Mouse (Mus musculus) stomach, postnatal 0 days (tissue): ENCODE data around the gene Sept10. TPM values are rescaled to one million over a fixed set of nuclear protein-coding genes. Genes with fewer than 3 reads are reported as not detected.

Source experiments
- ATAC-seq: fragments of 200-750 bp; cut with Nextera tagmentation; 2 replicates; pipeline ENCODE4 v1.8.0; 2017; ENCODE audit not compliant: low FRiP score, low TSS enrichment
- DNase-seq: peaks from one replicate; pipeline ENCODE4 v3.0.0-alpha.2; 2016; ENCODE audit warnings: low spot score
- H3K27ac ChIP-seq: fragments of 300-500 bp; sonication (generic); replicated peaks from 2 replicates; pipeline ENCODE4 v1.5.1; 2014; ENCODE audit warnings: mild to moderate bottlenecking, control low read depth
- H3K27me3 ChIP-seq: fragments of 300-500 bp; sonication (generic); 2 replicates; pipeline ENCODE4 v1.6.1; 2014; ENCODE audit warnings: low read length; ENCODE audit not compliant: control insufficient read depth, insufficient read depth
- H3K36me3 ChIP-seq: fragments of 300-500 bp; sonication (generic); 2 replicates; pipeline ENCODE4 v1.6.1; 2014; ENCODE audit warnings: low read length, mixed read lengths; ENCODE audit not compliant: control insufficient read depth, insufficient read depth
- H3K4me1 ChIP-seq: fragments of 300-500 bp; sonication (generic); replicated peaks from 2 replicates; pipeline ENCODE4 v1.6.1; 2014; ENCODE audit warnings: antibody characterized with exemption; ENCODE audit not compliant: control insufficient read depth, insufficient read depth
- H3K4me2 ChIP-seq: fragments of 300-500 bp; sonication (generic); replicated peaks from 2 replicates; pipeline ENCODE4 v1.6.1; 2014; ENCODE audit warnings: low read depth, mild to moderate bottlenecking, control low read depth, moderate library complexity
- H3K4me3 ChIP-seq: fragments of 300-500 bp; sonication (generic); 2 replicates; pipeline ENCODE4 v1.5.1; 2014; ENCODE audit warnings: low read depth, low read length, control low read depth
- H3K9ac ChIP-seq: fragments of 300-500 bp; sonication (generic); 2 replicates; pipeline ENCODE4 v1.6.1; 2014; ENCODE audit warnings: mild to moderate bottlenecking, low read length, control low read depth, mixed read lengths
- H3K9me3 ChIP-seq: fragments of 300-500 bp; sonication (generic); 2 replicates; pipeline ENCODE4 v1.6.1; 2016; ENCODE audit warnings: low read length; ENCODE audit not compliant: control insufficient read depth
- CTCF ChIP-seq: IDR thresholded peaks from 2 replicates; pipeline ENCODE4 v1.5.1; 2016; ENCODE audit warnings: antibody characterized with exemption, low read depth, mild to moderate bottlenecking, moderate library complexity
- EP300 ChIP-seq: optimal IDR thresholded peaks from 2 replicates; pipeline ENCODE3; 2016; ENCODE audit warnings: antibody characterized with exemption
- WGBS: fragments of 180-500 bp; shearing (Covaris S2); extraction: QIAGEN DNeasy Blood & Tissue Kit; methylation state at CpG from one replicate; pipeline ENCODE4 v1.1.7; 2014; 5-methylcytosine and 5-hydroxymethylcytosine counted together
- polyA plus RNA-seq: library from polyadenylated mRNA; unstranded; fragments of >200 nt; fragmentation: Nextera tagmentation; extraction: Ambion mirVana; gene quantifications from 2 replicates; pipeline ENCODE4 v1.2.1, GENCODE M21; 2015

Gene Sept10
- polyA plus RNA-seq, 1 experiment from 2014 or later, result 25.2 TPM

DNA sequence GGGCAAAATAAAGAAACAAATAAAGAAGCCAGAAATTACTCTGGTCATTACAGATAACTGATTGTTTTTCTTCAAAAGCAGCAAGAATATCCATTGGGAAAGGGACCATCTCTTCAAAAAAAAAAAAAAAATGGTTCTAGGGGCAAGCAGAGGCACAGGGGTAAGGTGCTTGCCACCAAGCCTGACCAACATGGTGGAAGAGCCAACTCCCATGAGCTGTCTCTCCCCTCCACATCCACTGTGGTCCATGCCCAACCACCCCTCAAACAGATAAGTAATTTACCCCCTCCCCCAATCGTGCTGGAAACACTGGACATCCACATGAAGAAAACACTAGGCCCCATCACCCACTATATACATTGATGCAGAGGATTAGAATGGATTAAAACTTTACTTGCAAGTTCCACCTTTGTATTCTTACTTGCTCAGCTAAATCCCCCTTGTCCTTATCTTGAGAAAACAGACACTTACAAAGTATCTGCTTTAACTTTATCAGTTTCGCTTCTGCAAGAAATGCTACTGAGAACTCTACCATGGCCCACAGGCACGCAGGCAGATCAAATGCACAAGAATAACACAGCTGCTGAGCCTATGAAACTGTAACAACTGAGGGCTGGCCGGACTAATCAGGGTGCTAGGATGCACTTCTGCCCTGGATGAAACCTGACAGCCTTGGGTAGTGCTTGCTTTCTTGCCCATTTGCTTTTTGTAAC lies 59.3 kb downstream of the Sept10 start:
- Histone ChIP-seq H3K4me3 (no peak overlapping the region), H3K27ac (no peak overlapping the region), H3K9me3 (no peaks in the 10 kb centered on the region), H3K36me3 (no peaks in the 10 kb centered on the region), H3K4me2 (no peak overlapping the region), H3K4me1 (no peaks in the 10 kb centered on the region), H3K27me3 (no peaks in the 10 kb centered on the region), H3K9ac (no peak overlapping the region)
- DNase-seq (no peak), ATAC-seq (no peak)
- TF ChIP-seq CTCF, result no peak
- TF ChIP-seq EP300, result no peak
- 63% methylated on average over 4 of the region's 4 CpGs for WGBS

DNA sequence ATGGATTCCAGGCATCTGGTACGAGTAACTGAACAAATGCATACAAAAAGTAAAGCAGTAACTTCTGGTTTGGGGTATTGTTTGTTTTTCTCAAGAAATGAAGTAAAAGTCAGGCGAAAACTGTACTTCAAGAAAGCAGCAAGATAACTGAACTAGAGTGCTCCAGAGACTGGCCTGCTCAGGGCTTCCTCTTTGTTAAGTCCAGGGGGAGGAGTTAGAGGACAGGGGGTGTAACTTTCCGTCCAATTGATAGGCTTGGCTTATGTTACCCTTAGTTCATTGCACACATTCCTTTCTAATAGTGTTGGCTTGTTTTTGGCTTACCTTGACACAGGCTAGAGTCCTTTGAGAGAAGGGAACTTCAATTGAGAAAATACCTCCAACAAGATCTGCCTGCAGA lies 63.0 kb downstream of the Sept10 start:
- Histone ChIP-seq H3K27me3 (no peaks in the 10 kb centered on the region), H3K9me3 (no peaks in the 10 kb centered on the region), H3K36me3 (no peaks in the 10 kb centered on the region), H3K27ac (no peak overlapping the region), H3K4me2 (no peak overlapping the region), H3K4me1 (no peaks in the 10 kb centered on the region), H3K4me3 (no peak overlapping the region), H3K9ac (no peak overlapping the region)
- no peak for ATAC-seq
- TF ChIP-seq CTCF (no peak), EP300 (no peak)
- DNase-seq, result no peak
- WGBS, result 77% methylated on average over 3 of the region's 3 CpGs

DNA sequence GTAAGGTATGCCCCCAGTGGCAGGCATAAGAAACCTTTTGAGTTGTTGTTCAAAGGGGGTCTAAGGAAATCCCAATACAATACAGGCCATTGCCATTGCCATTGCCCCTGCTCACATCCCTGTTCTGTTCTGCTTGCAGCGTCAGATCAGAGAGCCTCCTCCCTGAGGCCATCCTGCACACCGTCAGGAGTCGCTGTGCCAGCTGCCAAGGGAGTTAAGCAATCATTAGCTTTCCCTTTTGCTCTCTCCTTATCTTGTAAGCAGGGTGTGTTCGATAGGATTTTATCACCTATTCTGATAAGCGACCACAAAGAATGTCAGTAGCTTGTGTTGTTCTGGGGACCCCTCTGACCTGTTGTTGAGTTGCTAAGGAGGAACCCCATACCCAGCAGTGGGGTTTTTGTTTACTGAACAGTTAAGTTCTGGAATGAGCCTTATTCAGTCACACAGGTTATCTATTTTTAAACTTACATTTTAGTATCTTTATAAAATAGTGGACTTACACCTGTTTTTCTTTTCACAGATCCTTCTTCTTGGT lies 69.0 kb downstream of the Sept10 start:
- TF ChIP-seq CTCF, result peak; percentile 54
- TF ChIP-seq EP300, result no peak
- 27% methylated on average over 5 of the region's 5 CpGs for WGBS
- H3K9me3 ChIP-seq, result no peaks in the 10 kb centered on the region
- no peak overlapping the region for H3K9ac ChIP-seq
- ATAC-seq, result no peak
- no peak for DNase-seq
- no peaks in the 10 kb centered on the region for H3K4me1 ChIP-seq
- H3K27ac ChIP-seq, result no peak overlapping the region
- H3K36me3 ChIP-seq, result no peaks in the 10 kb centered on the region
- no peak overlapping the region for H3K4me2 ChIP-seq
- H3K4me3 ChIP-seq, result no peak overlapping the region
- H3K27me3 ChIP-seq, result no peaks in the 10 kb centered on the region

DNA sequence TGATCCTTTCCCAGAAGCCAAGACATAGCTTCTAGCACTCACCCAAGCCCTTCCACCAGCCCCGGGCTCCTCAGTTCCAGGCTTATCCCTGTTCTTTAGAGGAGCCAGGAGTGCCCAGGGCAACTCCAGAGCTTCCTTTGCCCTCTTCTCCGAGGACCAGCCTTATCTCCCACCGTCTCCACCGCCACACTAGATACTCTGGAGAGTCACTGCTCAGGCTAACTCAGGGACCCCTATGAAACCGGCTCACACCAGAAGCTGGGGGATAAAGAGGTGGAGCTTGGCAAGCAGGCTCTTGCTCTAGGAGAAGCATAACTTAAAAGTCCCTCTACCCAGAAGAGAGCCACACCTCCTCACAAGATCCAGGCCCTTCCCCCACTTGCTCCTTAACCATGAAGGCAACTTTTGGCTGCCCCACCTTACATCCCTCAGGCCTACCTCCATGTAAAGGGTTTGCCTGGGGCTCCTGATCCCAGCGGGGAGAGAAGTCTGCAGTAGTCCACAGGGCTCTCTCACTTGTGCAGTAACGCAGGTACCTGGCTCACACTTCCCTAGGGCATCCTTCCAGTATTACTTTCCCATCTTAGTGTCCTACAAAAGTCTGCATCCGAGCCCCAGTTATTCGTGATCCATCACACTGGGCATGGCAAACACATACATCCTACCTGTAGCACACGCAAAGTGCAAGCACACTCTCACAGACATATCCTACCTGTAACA lies 70.5 kb downstream of the Sept10 start:
- TF ChIP-seq CTCF, result no peak
- TF ChIP-seq EP300, result no peak
- no peaks in the 10 kb centered on the region for H3K9me3 ChIP-seq
- no peaks in the 10 kb centered on the region for H3K4me1 ChIP-seq
- no peak for DNase-seq
- H3K27ac ChIP-seq, result no peak overlapping the region
- H3K36me3 ChIP-seq, result no peaks in the 10 kb centered on the region
- no peak overlapping the region for H3K4me3 ChIP-seq
- no peak overlapping the region for H3K4me2 ChIP-seq
- 84% methylated on average over 10 of the region's 10 CpGs for WGBS
- no peaks in the 10 kb centered on the region for H3K27me3 ChIP-seq
- no peak for ATAC-seq
- no peak overlapping the region for H3K9ac ChIP-seq

- peak; percentile 71; the same call in 1 of the 2 replicates for ATAC-seq
- H3K4me2 ChIP-seq, result 0 out of 2 replicates have a peak overlapping the region, but pooled peaks have one; percentile 11
- peak; percentile 33 for DNase-seq
These were observed 71.7 kb downstream of the Sept10 start for GRCm38 (mm10) chr10:59149956-59150383.

More at GRCm38 (mm10) chr10:59149956-59150383, 71.7 kb downstream of the Sept10 start:
- 21% methylated on average over 8 of the region's 8 CpGs for WGBS
- Histone ChIP-seq H3K36me3 (no peaks in the 10 kb centered on the region), H3K27me3 (no peaks in the 10 kb centered on the region), H3K4me1 (no peaks in the 10 kb centered on the region), H3K27ac (no peak overlapping the region), H3K9ac (no peak overlapping the region), H3K9me3 (no peaks in the 10 kb centered on the region), H3K4me3 (no peak overlapping the region)
- no peak for TF ChIP-seq EP300
- peak; percentile 82 for TF ChIP-seq CTCF
